Mouse (Mus musculus) adrenal gland, adult 18-20 months (tissue): ENCODE measurements around the gene Mum1. TPM values are rescaled to one million over a fixed set of nuclear protein-coding genes. Genes with fewer than 3 reads are reported as not detected.

Experiments
- DNase-seq, 2 experiments: peaks; one replicate each; pipeline ENCODE4 v3.0.0; 2021 to 2022; ENCODE audit warnings: low spot score in 2 of 2
- long read RNA-seq, 2 experiments: library from polyadenylated mRNA; stranded (forward); transcript quantifications; one replicate each; pipeline ENCODE4 v2.0.0; 2021
- total RNA-seq, 2 experiments: library from RNA; stranded (reverse); gene quantifications; 1 replicate in 1 of 2; 2 replicates in 1 of 2; pipeline ENCODE4 v1.2.3; 2021

Mum1 gene
- total RNA-seq, result 10 to 100 TPM; 17.4 to 18.4 TPM
- long read RNA-seq, experiment 1, transcript Mum1-201 (14 exons, 2,640 nt), result major isoform, 6 of 24 reads
- long read RNA-seq, experiment 1, partial matches to known transcripts, result 4 of 24 reads
- long read RNA-seq, experiment 1, other reads (novel, unspliced or antisense), result 14 of 24 reads
- long read RNA-seq, experiment 2, transcript Mum1-201 (14 exons, 2,640 nt), result major isoform, 28 of 59 reads
- long read RNA-seq, experiment 2, partial matches to known transcripts, result 7 of 59 reads
- long read RNA-seq, experiment 2, other reads (novel, unspliced or antisense), result 20 of 59 reads

- DNase-seq, result peak; percentile 98
Observed at GRCm38 (mm10) chr10:80226416-80227165, at the start of gene Mum1. Gene Mum1, plus strand, starts transcription at chr10:80226434.

GRCm38 (mm10) chr10:80177441-80178279 lies 48.6 kb upstream of the Mum1 start:
- DNase-seq, result peak in 1 of 2 experiments; percentile 65

DNA sequence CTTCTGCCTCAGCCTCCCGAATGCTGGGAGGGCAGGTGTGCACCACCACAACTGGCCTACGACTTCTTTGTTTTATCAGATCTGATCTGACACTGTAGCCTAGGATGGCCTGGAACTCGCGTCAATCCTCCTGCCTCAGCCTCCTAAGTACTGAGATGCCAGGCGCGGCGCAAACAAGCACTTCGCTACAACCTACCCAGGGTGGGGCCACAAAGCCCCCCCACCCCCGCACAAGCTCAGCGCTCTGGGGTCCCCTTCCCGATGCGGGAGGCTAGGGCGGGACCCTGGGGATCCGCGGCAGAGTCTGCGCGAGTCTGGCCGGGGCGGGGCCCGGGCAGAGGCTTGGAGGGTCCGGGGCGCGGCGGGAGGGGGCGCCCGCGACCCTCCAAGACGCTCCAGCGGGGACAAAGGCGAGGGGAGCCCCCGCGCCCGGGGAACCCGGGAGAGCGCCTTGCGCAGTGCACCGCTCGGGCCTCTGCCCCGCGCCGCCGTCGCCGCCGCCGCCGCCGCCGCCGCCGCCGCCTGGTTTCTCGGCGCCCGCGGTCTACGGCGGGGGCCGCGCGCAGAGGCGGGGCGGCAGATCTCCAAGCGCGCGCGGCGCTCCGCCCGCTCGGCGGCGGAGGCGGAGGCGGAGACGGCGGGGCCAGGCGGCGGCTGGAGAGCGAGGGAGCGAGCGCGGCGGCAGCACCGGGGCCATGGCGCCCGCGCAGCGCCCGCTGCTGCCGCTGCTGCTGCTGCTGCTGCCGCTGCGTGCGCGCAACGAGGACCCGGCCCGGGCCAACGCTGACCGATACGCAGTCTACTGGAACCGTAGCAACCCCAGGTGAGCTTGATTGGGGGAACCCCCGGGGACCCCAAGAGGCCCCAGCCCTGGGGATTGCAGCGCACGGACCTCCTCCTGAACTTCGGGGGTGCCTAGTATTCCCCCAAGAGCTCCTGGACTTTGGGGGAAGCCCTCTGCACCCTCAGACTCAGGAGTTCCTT lies 46.9 kb upstream of the Mum1 start, which contains the start of gene Efna2:
Gene Efna2 (plus strand): TSS at position 415 of the 984 bp plus-strand sequence.
- DNase-seq, result peak; percentile 48 to 60

- DNase-seq, result no peak
Observed at GRCm38 (mm10) chr10:80180288-80180687, 45.9 kb upstream of the Mum1 start.

DNA sequence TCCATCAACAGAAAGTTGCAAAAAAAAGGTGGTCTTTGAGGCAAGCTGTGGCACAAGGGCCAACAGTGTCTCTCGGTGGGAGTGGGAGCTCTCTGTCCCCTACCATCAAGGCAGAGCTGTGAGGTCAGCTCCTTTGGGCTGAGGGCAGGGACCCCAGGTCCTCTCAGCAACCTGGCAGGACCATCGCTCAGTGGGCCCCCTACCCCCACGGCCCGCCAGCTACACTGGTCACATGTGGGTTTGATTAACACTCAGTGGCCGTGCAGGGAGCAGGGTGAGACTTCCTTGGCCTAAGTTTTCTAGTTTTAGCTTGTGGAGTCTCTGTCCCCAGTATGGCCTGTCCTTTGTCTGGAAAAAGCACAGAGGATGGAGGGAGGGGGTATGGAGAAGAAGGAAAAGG lies 45.4 kb upstream of the Mum1 start:
- no peak for DNase-seq

- no peak for DNase-seq
Observed at GRCm38 (mm10) chr10:80182547-80182946, 43.7 kb upstream of the Mum1 start.

GRCm38 (mm10) chr10:80186649-80187048 lies 39.6 kb upstream of the Mum1 start:
- no peak for DNase-seq

DNA sequence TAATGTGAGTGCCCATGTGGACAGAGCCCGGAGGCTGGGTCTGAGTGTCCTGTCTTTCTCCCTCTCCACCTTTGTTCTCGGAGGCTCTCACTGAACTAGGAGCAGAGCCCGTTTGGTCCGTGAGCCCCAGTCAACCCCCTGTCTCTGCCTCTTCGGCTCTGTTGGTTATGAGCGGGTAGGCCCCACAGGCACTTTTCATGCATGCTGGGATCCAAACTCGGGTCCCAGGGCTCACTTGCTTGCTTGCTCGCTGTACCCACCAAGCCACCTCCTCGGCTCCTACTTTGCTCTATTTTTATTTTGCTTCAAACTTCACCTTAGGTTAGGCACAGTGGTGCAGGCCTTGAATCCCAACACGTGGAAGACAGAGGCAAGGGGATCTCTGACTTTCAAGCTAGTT lies 38.5 kb upstream of the Mum1 start:
- no peak for DNase-seq

- DNase-seq, result no peak
Observed at GRCm38 (mm10) chr10:80188453-80189024, 37.7 kb upstream of the Mum1 start.

DNA sequence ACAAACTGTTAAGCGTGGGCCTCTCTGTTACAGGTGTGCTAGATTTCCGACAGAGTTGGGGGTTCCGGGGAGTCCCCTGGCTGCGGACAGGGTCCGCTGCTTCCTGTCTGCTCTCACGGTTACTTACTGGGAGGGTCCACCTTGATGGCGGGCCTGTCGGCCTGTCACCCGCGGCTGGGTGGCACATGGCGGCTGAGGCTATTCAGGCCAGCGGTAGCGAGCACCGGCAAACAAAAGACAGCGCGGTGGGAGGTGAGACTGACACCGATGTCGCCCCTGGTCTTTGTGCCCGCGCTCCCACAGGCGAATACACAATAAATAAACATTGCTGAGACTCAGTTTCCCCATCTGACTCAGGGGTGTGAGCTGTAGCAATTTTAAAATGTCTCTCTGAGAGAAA lies 36.2 kb upstream of the Mum1 start:
- no peak for DNase-seq

DNA sequence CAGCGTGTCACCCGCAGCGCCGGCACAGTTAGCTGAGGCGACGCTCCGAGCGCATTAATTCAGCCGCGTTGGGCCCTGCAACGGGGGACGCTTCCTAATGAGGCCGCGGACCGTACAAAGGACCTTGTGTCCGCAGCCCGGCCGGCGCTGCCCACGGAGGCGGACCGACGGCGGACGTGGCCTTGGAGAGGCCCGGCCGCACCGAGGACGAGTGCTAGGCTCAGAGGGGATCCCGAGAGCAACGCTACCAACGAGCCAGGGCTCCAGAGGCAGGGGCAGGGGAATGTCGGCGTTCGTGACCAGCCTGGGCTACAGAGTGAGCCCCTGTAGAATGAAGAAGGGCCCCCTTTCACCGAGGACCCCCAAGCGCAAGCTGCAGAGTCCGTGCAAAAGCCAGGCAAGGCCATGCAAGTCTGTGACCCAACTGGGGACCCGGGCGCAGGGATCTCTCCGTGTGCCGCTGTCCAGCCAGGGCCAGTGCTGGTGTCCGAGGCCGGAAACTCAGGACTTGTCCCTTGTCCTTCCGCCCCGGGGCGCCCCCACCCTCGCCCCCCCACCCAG lies 35.7 kb upstream of the Mum1 start:
- no peak for DNase-seq

- DNase-seq, result no peak
Observed at GRCm38 (mm10) chr10:80193976-80194375, 32.3 kb upstream of the Mum1 start.

GRCm38 (mm10) chr10:80194441-80194840 lies 31.8 kb upstream of the Mum1 start:
- no peak for DNase-seq

DNA sequence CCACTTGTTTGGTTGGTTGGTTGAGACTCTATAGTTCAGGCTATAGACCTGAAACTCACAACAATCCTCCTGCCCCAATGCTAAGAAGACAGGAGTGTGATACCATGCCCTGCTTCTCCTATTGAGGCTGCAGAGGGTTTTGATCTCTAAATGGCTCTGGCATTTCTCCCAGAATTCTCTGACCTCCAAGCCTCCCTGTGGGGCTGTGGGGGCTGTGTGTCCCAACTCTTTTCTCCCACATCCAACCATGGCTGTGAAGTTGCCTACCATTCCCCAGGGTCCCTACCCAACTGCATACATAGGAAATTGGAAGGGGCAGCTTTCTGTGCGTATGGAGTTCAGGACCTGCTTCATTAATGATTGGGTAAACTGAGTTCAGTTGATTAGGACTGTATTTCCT lies 30.1 kb upstream of the Mum1 start:
- no peak for DNase-seq

DNA sequence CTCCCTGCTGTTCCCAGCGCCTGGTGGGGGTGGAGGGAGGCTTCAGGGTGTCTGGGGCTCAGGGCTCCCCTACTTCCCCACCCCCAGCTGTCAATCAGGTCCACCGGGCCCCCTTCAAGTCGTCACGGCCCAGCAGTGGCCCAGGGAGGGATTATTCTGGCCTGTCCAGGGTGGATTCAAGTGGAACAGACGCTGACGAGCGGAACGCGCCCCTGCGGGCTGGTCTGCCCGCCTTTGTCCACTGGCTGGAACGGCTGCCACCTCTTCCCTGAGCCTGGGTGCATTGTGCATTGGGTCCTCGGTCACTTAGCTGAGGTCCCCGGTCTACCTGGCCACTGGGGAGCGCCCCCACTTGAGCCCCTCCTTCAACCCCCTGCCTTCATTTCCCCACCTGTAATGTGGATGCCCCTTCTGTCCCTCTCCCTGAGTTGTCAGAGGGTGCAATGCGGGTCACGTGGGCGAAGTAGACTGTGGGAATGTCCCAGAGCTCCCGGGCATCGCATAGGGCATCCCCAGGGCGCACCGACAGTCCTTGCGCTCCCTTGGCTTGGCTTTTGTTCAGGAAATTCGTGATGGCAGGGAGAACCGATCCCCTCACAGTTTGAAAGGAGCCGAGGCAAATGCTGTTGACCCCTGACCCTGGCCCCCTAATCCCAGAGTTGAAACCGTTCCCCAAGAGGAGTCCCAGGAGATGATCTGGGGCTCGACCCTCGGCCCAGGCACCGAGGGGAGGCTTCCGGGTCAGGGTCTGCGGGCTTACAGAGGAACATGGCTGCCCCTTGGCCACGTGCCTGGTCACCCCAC lies 29.3 kb upstream of the Mum1 start:
- DNase-seq, result no peak

GRCm38 (mm10) chr10:80199440-80200008 lies 26.7 kb upstream of the Mum1 start:
- peak; percentile 64 to 81 for DNase-seq

DNA sequence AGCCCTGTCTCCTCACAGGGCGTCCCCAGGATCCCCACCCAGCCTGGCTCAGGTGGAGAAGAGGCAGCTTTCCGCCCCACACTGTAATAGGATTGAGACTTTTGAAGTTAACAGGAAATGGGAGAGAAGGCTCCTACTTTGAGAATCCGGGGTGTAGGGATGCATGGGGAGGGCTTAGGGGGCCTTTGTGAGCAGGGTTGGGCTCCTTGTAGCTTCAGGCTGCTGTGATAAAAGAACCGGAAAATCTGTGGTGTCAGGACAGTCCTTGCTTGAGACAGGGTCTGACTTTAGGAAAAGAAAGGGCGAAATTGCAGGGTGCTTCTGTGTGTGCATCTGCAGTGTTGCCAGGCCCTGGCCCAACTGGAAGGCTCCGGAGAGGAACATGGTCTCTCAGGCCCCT lies 25.7 kb upstream of the Mum1 start:
- DNase-seq, result no peak

DNA sequence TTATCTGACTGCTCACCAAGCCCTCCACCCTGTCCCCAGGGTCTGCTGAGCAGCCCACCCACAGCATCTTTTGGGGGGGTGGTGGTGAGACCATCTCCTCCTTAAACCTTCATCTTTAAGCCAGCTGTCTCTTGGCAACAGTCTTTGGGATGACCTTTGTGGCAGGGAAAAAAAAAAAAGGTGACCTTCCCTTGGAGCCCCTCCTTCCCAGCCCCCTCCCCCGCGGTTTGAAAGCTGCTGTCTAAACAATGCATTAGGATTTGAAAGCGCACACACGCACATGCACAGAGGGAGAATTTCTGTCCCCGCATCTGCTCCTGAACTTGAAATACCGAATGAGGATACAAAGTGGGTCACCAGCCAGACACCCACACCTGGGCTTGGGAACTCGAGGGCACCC lies 22.2 kb upstream of the Mum1 start:
- DNase-seq, result no peak

DNA sequence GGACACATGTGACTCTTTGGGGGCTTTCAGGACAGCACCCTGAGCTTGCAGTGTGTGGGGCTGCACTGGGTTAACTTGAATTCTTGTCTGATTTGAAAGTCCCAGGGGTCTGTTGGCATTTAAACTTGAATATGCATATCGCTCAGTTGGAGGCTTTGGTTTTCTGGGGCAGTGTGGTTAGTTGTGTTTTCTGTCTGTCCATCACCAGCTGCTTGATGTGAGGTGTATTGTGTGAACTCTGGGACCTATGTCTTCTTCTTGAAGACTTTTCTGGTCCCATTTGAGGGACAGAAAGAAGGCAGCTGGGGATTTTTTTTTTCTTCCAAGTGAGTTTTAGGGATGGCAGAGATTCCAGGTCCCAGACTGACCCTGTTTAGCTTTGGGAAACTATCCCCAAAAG lies 19.0 kb upstream of the Mum1 start:
- DNase-seq, result no peak
